Mouse (Mus musculus): ENCODE measurements at regions not wholly inside any gene's neighbourhood (a gene's known extent, or its start where the extent isn't known, plus 50 kb on each side); places are given as distances from the start of the nearest gene placed in this dataset.
A peak's percentile ranks its signal among the peaks of the same experiment; 100 is the strongest.

- TF ChIP-seq POLR2A (IDR thresholded peaks at IDR 0.05; ENCODE audit: borderline replicate concordance, extremely low read depth, low read depth, low read length) (no peak), CTCF (IDR thresholded peaks at IDR 0.05; ENCODE audit: insufficient read depth, low read length) (no peak)
- Histone ChIP-seq H3K4me1 (ENCODE audit: control insufficient read depth, insufficient read depth, low read length) (no peaks in the 10 kb centered on the region), H3K4me3 (replicated peaks; ENCODE audit: extremely low read depth, low read depth, low read length) (no peak overlapping the region)
- 16% methylated on average over 21 of the region's 21 CpGs for WGBS
- DNase-seq: no peak
These were observed 154.7 kb upstream of the Zc3h12a start for GRCm38 (mm10) chr4:125282154-125282973.

- no peak for TF ChIP-seq POLR2A (IDR thresholded peaks at IDR 0.05; ENCODE audit: borderline replicate concordance, extremely low read depth, low read depth, low read length)
- no peak for TF ChIP-seq CTCF (IDR thresholded peaks at IDR 0.05; ENCODE audit: insufficient read depth, low read length)
- WGBS: 42% methylated on average over 7 of the region's 7 CpGs
- no peaks in the 10 kb centered on the region for H3K4me1 ChIP-seq (ENCODE audit: control insufficient read depth, insufficient read depth, low read length)
- H3K4me3 ChIP-seq (replicated peaks; ENCODE audit: extremely low read depth, low read depth, low read length): no peak overlapping the region
- no peak for DNase-seq
These were observed 151.5 kb upstream of the Zc3h12a start for GRCm38 (mm10) chr4:125279165-125279564.

- DNase-seq: no peak
- Histone ChIP-seq H3K4me3 (replicated peaks; ENCODE audit: extremely low read depth, low read depth, low read length) (no peak overlapping the region), H3K4me1 (ENCODE audit: control insufficient read depth, insufficient read depth, low read length) (no peaks in the 10 kb centered on the region)
- WGBS: 61% methylated on average over 6 of the region's 6 CpGs
- no peak for TF ChIP-seq CTCF (IDR thresholded peaks at IDR 0.05; ENCODE audit: insufficient read depth, low read length)
- no peak for TF ChIP-seq POLR2A (IDR thresholded peaks at IDR 0.05; ENCODE audit: borderline replicate concordance, extremely low read depth, low read depth, low read length)
These were observed 149.2 kb upstream of the Zc3h12a start for GRCm38 (mm10) chr4:125276861-125277260.

- Histone ChIP-seq H3K4me3 (replicated peaks; ENCODE audit: extremely low read depth, low read depth, low read length) (no peak overlapping the region), H3K4me1 (ENCODE audit: control insufficient read depth, insufficient read depth, low read length) (no peaks in the 10 kb centered on the region)
- TF ChIP-seq POLR2A (IDR thresholded peaks at IDR 0.05; ENCODE audit: borderline replicate concordance, extremely low read depth, low read depth, low read length) (no peak), CTCF (IDR thresholded peaks at IDR 0.05; ENCODE audit: insufficient read depth, low read length) (no peak)
- 4% methylated on average over 13 of the region's 13 CpGs for WGBS
- DNase-seq: no peak
These were observed 147.6 kb upstream of the Zc3h12a start for GRCm38 (mm10) chr4:125275259-125275658.

GRCm38 (mm10) chr4:125270951-125271350 lies 143.3 kb upstream of the Zc3h12a start:
- H3K4me1 ChIP-seq (ENCODE audit: control insufficient read depth, insufficient read depth, low read length): no peaks in the 10 kb centered on the region
- H3K4me3 ChIP-seq (replicated peaks; ENCODE audit: extremely low read depth, low read depth, low read length): no peak overlapping the region
- WGBS: 74% methylated on average over 14 of the region's 14 CpGs
- DNase-seq: no peak
- TF ChIP-seq POLR2A (IDR thresholded peaks at IDR 0.05; ENCODE audit: borderline replicate concordance, extremely low read depth, low read depth, low read length): no peak
- no peak for TF ChIP-seq CTCF (IDR thresholded peaks at IDR 0.05; ENCODE audit: insufficient read depth, low read length)

GRCm38 (mm10) chr4:125266212-125266611 lies 138.6 kb upstream of the Zc3h12a start:
- no peak for DNase-seq
- WGBS: 79% methylated on average over 1 of the region's 1 CpGs
- no peak for TF ChIP-seq CTCF (IDR thresholded peaks at IDR 0.05; ENCODE audit: insufficient read depth, low read length)
- no peak for TF ChIP-seq POLR2A (IDR thresholded peaks at IDR 0.05; ENCODE audit: borderline replicate concordance, extremely low read depth, low read depth, low read length)

GRCm38 (mm10) chr4:125265575-125265974 lies 137.9 kb upstream of the Zc3h12a start:
- WGBS: 10% methylated on average over 5 of the region's 5 CpGs
- TF ChIP-seq CTCF (IDR thresholded peaks at IDR 0.05; ENCODE audit: insufficient read depth, low read length): peak; percentile 70
- TF ChIP-seq POLR2A (IDR thresholded peaks at IDR 0.05; ENCODE audit: borderline replicate concordance, extremely low read depth, low read depth, low read length): no peak
- Histone ChIP-seq H3K4me3 (replicated peaks; ENCODE audit: extremely low read depth, low read depth, low read length) (no peak overlapping the region), H3K4me1 (ENCODE audit: control insufficient read depth, insufficient read depth, low read length) (no peaks in the 10 kb centered on the region)
- peak; percentile 14 for DNase-seq

More at GRCm38 (mm10) chr4:125266212-125266611, 138.6 kb upstream of the Zc3h12a start:
- Histone ChIP-seq H3K4me1 (ENCODE audit: control insufficient read depth, insufficient read depth, low read length) (no peaks in the 10 kb centered on the region), H3K4me3 (replicated peaks; ENCODE audit: extremely low read depth, low read depth, low read length) (no peak overlapping the region)

GRCm38 (mm10) chr4:125265065-125265464 lies 137.4 kb upstream of the Zc3h12a start:
- 41% methylated on average over 7 of the region's 7 CpGs for WGBS
- no peak for DNase-seq
- Histone ChIP-seq H3K4me3 (replicated peaks; ENCODE audit: extremely low read depth, low read depth, low read length) (no peak overlapping the region), H3K4me1 (ENCODE audit: control insufficient read depth, insufficient read depth, low read length) (no peaks in the 10 kb centered on the region)
- TF ChIP-seq POLR2A (IDR thresholded peaks at IDR 0.05; ENCODE audit: borderline replicate concordance, extremely low read depth, low read depth, low read length) (no peak), CTCF (IDR thresholded peaks at IDR 0.05; ENCODE audit: insufficient read depth, low read length) (no peak)

GRCm38 (mm10) chr4:125261547-125261946 lies 133.9 kb upstream of the Zc3h12a start:
- WGBS: 62% methylated on average over 8 of the region's 8 CpGs
- no peak overlapping the region for H3K4me3 ChIP-seq (replicated peaks; ENCODE audit: extremely low read depth, low read depth, low read length)
- H3K4me1 ChIP-seq (ENCODE audit: control insufficient read depth, insufficient read depth, low read length): no peaks in the 10 kb centered on the region

GRCm38 (mm10) chr4:125259306-125259705 lies 131.7 kb upstream of the Zc3h12a start:
- DNase-seq: no peak
- TF ChIP-seq POLR2A (IDR thresholded peaks at IDR 0.05; ENCODE audit: borderline replicate concordance, extremely low read depth, low read depth, low read length) (no peak), CTCF (IDR thresholded peaks at IDR 0.05; ENCODE audit: insufficient read depth, low read length) (no peak)
- no peaks in the 10 kb centered on the region for H3K4me1 ChIP-seq (ENCODE audit: control insufficient read depth, insufficient read depth, low read length)
- WGBS: 44% methylated on average over 10 of the region's 10 CpGs
- H3K4me3 ChIP-seq (replicated peaks; ENCODE audit: extremely low read depth, low read depth, low read length): no peak overlapping the region

More at GRCm38 (mm10) chr4:125261547-125261946, 133.9 kb upstream of the Zc3h12a start:
- DNase-seq: no peak
- TF ChIP-seq POLR2A (IDR thresholded peaks at IDR 0.05; ENCODE audit: borderline replicate concordance, extremely low read depth, low read depth, low read length) (no peak), CTCF (IDR thresholded peaks at IDR 0.05; ENCODE audit: insufficient read depth, low read length) (no peak)
